Mouse (Mus musculus): ENCODE results near the gene Uckl1. TPM values are rescaled to one million over a fixed set of nuclear protein-coding genes. Genes with fewer than 3 reads are reported as not detected.

Gene Uckl1
- polyA plus RNA-seq, 1 experiment from 2014 or later = 70.9 TPM

DNA sequence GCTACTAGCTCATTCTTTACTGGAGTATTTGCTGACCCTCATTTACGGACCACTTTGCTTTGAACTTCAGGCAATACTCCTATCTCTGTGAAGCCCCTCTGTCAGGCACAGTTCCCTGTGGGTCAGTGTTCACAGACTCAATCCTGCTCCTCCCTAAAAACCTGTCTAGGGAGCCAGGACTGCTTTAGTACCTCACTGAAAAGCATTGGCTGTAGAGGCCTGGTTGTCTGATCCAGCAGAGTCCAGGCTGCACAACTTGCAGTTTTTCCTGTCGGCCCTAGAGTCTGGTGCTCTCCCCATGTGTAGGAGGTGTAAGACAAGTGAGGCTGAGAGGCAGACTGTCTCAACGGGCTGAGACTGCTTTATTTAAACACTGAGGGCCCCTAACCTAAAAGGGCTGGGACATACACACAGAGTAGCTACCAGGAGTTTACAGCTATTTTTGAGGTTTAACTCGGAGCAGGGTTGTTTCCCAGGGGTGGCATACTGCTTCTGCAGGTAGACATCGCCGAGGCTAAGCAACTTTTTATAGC lies 15.6 kb upstream of the Uckl1 start:
- 66% methylated on average over 6 of the region's 6 CpGs for WGBS
- ATAC-seq (ENCODE audit: insufficient read depth, low FRiP score) = no peak
- H3K27me3 ChIP-seq (ENCODE audit: control insufficient read depth, insufficient read depth, low read length) = no peaks in the 10 kb centered on the region; the same call in 1 of the 2 replicates
- H3K9me3 ChIP-seq (replicated peaks; ENCODE audit: control insufficient read depth, low read length) = no peaks in the 10 kb centered on the region
- H3K4me1 ChIP-seq (ENCODE audit: control insufficient read depth, insufficient read depth, low read length) = peaks cover 35% of the 10 kb centered on the region
- H3K27ac ChIP-seq (ENCODE audit: low read length) = peak overlapping the region; percentile 82
- peak overlapping the region; percentile 92 for H3K4me2 ChIP-seq (ENCODE audit: low read depth, low read length)
- peak overlapping the region; percentile 77 for H3K9ac ChIP-seq (ENCODE audit: low read length)
- H3K36me3 ChIP-seq (ENCODE audit: control insufficient read depth, insufficient read depth, low read length) = no peaks in the 10 kb centered on the region
- H3K4me3 ChIP-seq (replicated peaks; ENCODE audit: low read length) = peak overlapping the region; percentile 98

DNA sequence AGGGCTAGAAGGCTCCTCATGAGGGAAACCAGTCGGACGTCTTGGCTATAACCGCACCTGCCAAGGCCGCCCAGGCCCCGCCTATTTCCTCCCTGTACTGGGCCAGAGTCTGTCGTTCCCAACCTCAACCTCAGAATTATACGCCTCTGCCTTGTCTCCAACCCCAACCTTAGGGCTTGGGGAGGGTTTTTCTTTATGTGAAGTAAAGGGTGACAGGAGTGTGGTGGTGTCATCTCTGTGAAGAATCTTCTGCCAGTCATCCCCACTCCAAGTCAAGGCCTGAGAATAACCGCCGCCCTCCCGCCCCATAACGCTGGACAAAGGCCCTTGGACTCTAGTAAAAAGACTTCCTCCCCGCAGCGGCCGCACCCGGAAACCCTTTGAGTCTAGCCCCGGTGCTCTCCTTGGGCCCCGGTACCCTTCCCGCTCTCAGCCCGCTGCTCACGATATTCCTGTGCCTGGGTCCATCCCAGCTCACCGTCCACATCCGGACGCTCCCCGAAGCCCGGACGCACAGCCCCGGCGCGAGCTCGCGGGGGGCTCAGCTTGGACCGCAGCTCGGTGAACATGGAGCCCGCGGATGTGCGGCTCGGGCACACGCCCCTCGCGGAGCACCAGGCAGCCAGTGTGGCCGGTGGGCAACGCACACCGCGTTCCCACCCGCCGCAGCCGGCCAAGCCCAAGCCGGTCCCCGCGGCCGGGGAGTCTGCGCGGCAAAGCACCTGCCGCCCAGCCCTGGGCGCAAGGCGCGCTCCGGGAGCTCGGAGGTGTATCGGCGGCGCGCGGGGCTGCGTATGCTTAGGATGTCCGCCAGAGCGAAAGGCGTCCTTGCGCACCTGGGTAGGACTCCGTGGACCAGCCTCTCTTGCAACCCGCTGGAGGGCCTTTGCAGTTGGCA lies 14.0 kb upstream of the Uckl1 start, which contains the start of gene Samd10:
TSS of gene Samd10 (minus strand) at position 759 of the 898 bp plus-strand sequence.
- peak within 1 kb of the TSS; percentile 97 for H3K27ac ChIP-seq (ENCODE audit: low read length)
- peaks cover 33% of the 10 kb centered on the region for H3K4me1 ChIP-seq (ENCODE audit: control insufficient read depth, insufficient read depth, low read length)
- peak; percentile 54 for ATAC-seq (ENCODE audit: insufficient read depth, low FRiP score)
- 2% methylated on average over 71 of the region's 71 CpGs for WGBS
- H3K9ac ChIP-seq (ENCODE audit: low read length) = peak within 1 kb of the TSS; percentile 91
- no peaks in the 10 kb centered on the region for H3K9me3 ChIP-seq (replicated peaks; ENCODE audit: control insufficient read depth, low read length)
- H3K36me3 ChIP-seq (ENCODE audit: control insufficient read depth, insufficient read depth, low read length) = no peaks in the 10 kb centered on the region
- no peaks in the 10 kb centered on the region; the same call in 1 of the 2 replicates for H3K27me3 ChIP-seq (ENCODE audit: control insufficient read depth, insufficient read depth, low read length)
- peak within 1 kb of the TSS; percentile 74 for H3K4me2 ChIP-seq (ENCODE audit: low read depth, low read length)
- peak within 1 kb of the TSS; percentile 66 for H3K4me3 ChIP-seq (replicated peaks; ENCODE audit: low read length)

DNA sequence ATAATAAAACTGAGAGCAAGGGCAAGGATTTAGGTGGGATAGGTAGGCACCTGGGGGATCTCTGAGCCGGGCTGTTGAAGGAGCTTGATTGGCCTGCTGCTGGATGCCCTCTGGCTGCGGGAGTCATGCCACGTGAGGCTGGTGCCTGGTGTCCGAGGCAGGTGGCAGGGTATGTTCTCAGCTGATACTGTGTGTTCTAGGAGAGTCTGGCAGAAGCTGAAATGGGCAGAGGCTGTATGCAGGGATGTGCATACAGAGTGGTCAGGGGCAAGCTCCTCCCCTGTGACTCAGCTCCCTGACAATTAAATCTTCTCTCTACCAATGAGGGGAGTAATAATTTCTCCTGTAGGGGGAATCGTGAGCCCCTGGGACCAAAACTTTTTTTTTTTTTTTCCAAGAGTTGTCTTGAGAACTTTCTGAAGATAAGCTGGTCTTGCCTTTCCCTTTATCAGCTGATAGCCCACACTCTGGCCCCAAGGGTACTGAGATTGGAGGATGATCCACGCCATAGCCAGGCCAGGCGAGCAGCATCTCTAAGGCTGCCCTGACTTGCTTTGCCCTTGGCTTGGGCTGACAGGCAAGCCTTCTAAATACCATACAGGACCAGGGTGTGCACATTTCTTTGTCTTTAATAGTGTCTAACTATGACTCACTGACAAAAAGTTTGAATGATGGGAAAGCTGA lies 12.8 kb upstream of the Uckl1 start:
- Histone ChIP-seq H3K4me1 (ENCODE audit: control insufficient read depth, insufficient read depth, low read length) (peaks cover 34% of the 10 kb centered on the region), H3K27ac (ENCODE audit: low read length) (peak overlapping the region; percentile 97), H3K27me3 (ENCODE audit: control insufficient read depth, insufficient read depth, low read length) (no peaks in the 10 kb centered on the region; the same call in 1 of the 2 replicates), H3K9ac (ENCODE audit: low read length) (no peak overlapping the region), H3K36me3 (ENCODE audit: control insufficient read depth, insufficient read depth, low read length) (no peaks in the 10 kb centered on the region), H3K4me3 (replicated peaks; ENCODE audit: low read length) (no peak overlapping the region), H3K9me3 (replicated peaks; ENCODE audit: control insufficient read depth, low read length) (no peaks in the 10 kb centered on the region), H3K4me2 (ENCODE audit: low read depth, low read length) (peak overlapping the region; percentile 74)
- 61% methylated on average over 7 of the region's 7 CpGs for WGBS
- ATAC-seq (ENCODE audit: insufficient read depth, low FRiP score) = no peak

DNA sequence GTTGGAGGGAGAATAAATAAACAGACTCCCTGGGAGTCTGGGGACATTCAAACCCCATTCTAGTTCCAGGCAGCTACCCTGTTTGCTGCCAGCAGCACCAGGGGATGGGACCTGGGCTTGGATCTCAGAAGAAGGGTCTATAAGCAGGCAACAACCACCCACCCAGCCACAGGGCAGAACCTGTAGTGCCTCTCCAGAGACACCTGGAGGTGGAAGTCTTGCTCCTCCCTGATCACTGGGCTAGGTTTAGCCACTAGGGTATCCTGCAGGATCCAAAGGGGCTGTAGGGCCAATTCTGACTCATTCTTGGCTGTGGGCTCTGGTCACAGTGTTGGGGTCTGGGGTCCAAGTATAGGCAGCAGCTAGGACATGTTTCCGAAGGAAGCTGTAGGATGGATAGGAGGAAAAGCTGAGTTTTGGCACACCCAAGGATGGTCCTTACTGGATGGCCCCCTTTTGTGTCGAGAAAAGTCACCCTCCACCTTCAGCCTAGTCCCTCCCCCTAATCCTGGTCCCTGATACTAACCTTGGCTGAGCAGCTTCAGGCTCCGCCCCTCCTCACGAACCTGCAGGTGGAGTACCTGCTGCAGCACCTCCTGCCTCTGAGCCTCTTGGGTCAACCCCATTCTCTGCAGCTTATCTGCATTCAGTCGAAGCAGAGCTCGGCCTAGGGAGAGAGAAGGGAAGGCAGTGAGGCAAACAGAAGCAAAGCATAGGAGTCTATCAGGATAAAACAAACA lies 11.7 kb upstream of the Uckl1 start:
- Histone ChIP-seq H3K9ac (ENCODE audit: low read length) (0 out of 2 replicates have a peak overlapping the region, but pooled peaks have one; percentile 12), H3K4me2 (ENCODE audit: low read depth, low read length) (no peak overlapping the region), H3K27me3 (ENCODE audit: control insufficient read depth, insufficient read depth, low read length) (no peaks in the 10 kb centered on the region; the same call in 1 of the 2 replicates), H3K9me3 (replicated peaks; ENCODE audit: control insufficient read depth, low read length) (no peaks in the 10 kb centered on the region), H3K27ac (ENCODE audit: low read length) (no peak overlapping the region), H3K4me3 (replicated peaks; ENCODE audit: low read length) (no peak overlapping the region), H3K36me3 (ENCODE audit: control insufficient read depth, insufficient read depth, low read length) (no peaks in the 10 kb centered on the region), H3K4me1 (ENCODE audit: control insufficient read depth, insufficient read depth, low read length) (peaks cover 27% of the 10 kb centered on the region)
- no peak for ATAC-seq (ENCODE audit: insufficient read depth, low FRiP score)
- 41% methylated on average over 6 of the region's 6 CpGs for WGBS

DNA sequence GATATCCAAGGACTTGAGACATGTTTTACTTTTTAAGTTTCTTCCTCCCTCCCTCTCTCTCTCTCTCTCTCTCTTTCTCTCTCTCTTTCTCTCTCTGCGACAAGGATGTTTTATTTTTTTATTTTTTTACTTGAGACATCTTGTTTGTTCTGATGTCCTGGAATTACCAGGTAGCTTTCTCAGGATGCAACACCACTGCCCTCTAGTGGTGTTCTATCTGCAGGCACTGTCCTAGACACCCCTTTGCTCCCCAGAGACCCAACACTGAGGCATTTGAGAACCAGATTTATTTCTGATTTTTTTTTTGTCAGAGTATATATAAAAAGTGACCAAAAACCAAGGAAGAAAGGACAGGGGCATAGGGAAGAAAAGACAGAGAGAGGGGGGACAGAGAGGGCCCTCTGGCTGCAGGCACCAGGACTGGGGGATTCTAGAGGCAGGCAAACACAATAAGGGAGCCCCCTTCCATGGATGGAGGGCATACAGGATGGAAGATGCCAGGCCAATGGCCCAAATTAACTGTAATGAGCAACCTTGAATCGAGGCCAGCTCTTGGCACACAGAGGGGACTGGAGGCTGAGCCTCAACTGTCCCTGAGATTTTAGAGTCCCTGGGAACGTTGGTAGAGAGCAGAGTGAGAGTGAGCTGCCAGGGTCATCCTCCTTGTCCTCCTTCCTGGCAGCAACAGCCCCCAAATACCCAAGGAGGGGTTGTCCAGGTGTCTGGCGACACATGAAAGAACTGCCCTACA lies 10.4 kb upstream of the Uckl1 start:
- H3K4me3 ChIP-seq (replicated peaks; ENCODE audit: low read length) = no peak overlapping the region
- H3K4me2 ChIP-seq (ENCODE audit: low read depth, low read length) = no peak overlapping the region
- no peak for ATAC-seq (ENCODE audit: insufficient read depth, low FRiP score)
- H3K36me3 ChIP-seq (ENCODE audit: control insufficient read depth, insufficient read depth, low read length) = 0 out of 2 replicates have a peak, but pooled peaks cover 3% of the 10 kb centered on the region
- no peak overlapping the region for H3K27ac ChIP-seq (ENCODE audit: low read length)
- no peaks in the 10 kb centered on the region for H3K9me3 ChIP-seq (replicated peaks; ENCODE audit: control insufficient read depth, low read length)
- 62% methylated on average over 4 of the region's 4 CpGs for WGBS
- H3K9ac ChIP-seq (ENCODE audit: low read length) = no peak overlapping the region
- no peaks in the 10 kb centered on the region; the same call in 1 of the 2 replicates for H3K27me3 ChIP-seq (ENCODE audit: control insufficient read depth, insufficient read depth, low read length)
- peaks cover 29% of the 10 kb centered on the region for H3K4me1 ChIP-seq (ENCODE audit: control insufficient read depth, insufficient read depth, low read length)

DNA sequence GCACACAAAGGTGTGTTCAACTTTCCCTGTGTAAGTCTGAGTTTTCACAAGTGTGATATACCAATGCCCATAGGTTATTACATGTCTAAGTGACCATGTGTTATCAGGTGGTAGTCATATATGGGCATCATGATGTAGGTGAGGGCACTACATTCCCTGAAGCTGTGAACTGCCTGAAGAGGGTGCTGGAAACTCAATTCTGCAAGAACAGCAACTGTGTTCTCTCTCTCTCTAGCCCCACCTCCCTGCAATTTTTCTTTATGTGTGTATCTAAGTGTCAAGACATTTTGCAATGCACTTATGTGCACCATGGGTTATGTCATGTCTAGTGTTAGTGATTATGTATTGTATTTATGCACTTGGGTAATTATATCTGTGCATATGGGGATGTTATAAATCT lies 9.2 kb upstream of the Uckl1 start:
- H3K4me2 ChIP-seq (ENCODE audit: low read depth, low read length) = no peak overlapping the region
- H3K9me3 ChIP-seq (replicated peaks; ENCODE audit: control insufficient read depth, low read length) = no peaks in the 10 kb centered on the region
- ATAC-seq (ENCODE audit: insufficient read depth, low FRiP score) = no peak
- H3K4me3 ChIP-seq (replicated peaks; ENCODE audit: low read length) = no peak overlapping the region
- no peaks in the 10 kb centered on the region; the same call in 1 of the 2 replicates for H3K27me3 ChIP-seq (ENCODE audit: control insufficient read depth, insufficient read depth, low read length)
- 0 out of 2 replicates have a peak, but pooled peaks cover 6% of the 10 kb centered on the region for H3K36me3 ChIP-seq (ENCODE audit: control insufficient read depth, insufficient read depth, low read length)
- no peak overlapping the region for H3K9ac ChIP-seq (ENCODE audit: low read length)
- no peak overlapping the region for H3K27ac ChIP-seq (ENCODE audit: low read length)
- peaks cover 29% of the 10 kb centered on the region for H3K4me1 ChIP-seq (ENCODE audit: control insufficient read depth, insufficient read depth, low read length)

DNA sequence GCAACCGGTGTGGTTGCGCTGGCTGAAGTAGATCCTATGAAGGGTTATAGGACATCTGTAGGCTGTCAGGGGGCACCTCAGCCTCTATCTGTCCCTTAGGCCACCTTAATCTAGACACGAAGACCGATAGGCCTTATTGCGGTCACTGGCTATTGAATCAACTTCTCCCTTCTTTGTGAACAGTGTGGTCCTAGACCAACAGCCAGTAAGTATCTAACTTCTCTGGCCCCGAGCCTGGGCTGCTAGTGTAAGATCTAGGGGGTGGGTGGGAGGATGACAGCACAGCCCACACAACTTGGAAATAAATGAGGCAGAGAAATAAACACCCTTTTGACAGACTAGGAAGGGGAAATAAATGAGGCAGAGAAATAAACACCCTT lies 8.3 kb upstream of the Uckl1 start:
- peaks cover 6% of the 10 kb centered on the region; the same call in 1 of the 2 replicates for H3K36me3 ChIP-seq (ENCODE audit: control insufficient read depth, insufficient read depth, low read length)
- no peaks in the 10 kb centered on the region; the same call in 1 of the 2 replicates for H3K27me3 ChIP-seq (ENCODE audit: control insufficient read depth, insufficient read depth, low read length)
- H3K4me3 ChIP-seq (replicated peaks; ENCODE audit: low read length) = peak overlapping the region; percentile 97
- H3K4me2 ChIP-seq (ENCODE audit: low read depth, low read length) = peak overlapping the region; percentile 69
- H3K4me1 ChIP-seq (ENCODE audit: control insufficient read depth, insufficient read depth, low read length) = peaks cover 24% of the 10 kb centered on the region
- peak overlapping the region; percentile 98 for H3K9ac ChIP-seq (ENCODE audit: low read length)
- 4% methylated on average over 6 of the region's 6 CpGs for WGBS
- H3K27ac ChIP-seq (ENCODE audit: low read length) = peak overlapping the region; percentile 89
- no peaks in the 10 kb centered on the region for H3K9me3 ChIP-seq (replicated peaks; ENCODE audit: control insufficient read depth, low read length)
- peak; percentile 12; the same call in 1 of the 2 replicates for ATAC-seq (ENCODE audit: insufficient read depth, low FRiP score)

All from stomach, embryonic 16.5 days (tissue).